Mouse (Mus musculus) cerebellum, postnatal 14 days (tissue): Measurements from ENCODE around the gene Cldn9.
A peak's percentile ranks its signal among the peaks of the same experiment; 100 is the strongest.

Experiments used
- DNase-seq, 2 experiments: peaks; one replicate each; pipeline ENCODE4 v3.0.0; 2021; ENCODE audit warnings: mixed read lengths in 2 of 2

Gene Cldn9

DNA sequence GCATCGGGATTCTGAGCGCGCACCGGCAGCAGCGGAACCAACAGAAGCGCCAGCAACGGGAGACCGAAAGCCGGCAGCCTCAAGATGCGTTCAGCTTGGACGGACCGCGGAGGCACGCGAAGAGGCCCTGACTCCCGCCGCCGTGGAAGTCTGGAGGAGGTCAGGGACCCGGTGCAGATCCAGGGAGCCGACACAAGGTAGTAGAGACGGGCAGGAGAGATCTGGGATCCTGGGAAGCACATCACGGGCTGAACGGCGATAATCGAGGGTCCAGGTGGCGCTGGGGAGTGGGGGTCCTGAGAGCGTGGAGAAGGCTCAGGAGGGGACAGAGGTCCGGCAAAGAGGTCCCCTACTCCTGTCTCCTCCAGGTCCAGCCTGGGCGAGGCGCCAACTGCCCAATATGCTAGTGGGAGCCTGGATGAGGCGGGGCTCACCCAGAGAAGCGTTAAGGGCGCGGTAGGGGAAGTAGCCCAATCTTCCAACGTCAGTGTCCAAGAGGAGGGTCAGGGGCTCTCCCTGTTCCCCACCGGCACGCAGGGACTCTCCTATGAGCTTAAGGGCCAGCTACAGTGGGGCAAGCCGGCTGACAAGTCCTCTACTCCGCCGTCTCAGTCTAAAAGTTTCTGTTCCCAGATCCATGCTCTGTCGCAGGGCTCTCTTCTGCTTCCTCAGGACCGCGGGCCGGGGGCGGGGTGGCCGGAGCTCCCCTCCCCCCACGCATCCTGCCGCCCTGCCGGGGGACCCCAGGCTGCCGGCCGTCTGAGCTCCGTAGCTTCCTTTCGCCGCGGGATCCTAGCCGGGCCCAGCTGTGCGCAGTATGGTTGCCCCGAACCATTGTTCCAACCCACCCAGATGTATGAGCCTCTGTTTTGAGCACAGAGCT, 39.0 kb downstream of the Cldn9 start, which contains the start of gene Mmp25:
Mmp25 (minus strand) TSS at position 665 of the 883 bp plus-strand sequence.
- DNase-seq = peak; percentile 30 to 59
